Mouse (Mus musculus): ENCODE results near the gene Adcy4. TPM values are rescaled to one million over a fixed set of nuclear protein-coding genes. Genes with fewer than 3 reads are reported as not detected.

Adcy4 gene
- polyA plus RNA-seq, 1 experiment from 2014 or later: 5.0 TPM

- H3K4me1 ChIP-seq (ENCODE audit: control insufficient read depth, insufficient read depth, low read length): peaks cover 32% of the 10 kb centered on the region
- H3K9ac ChIP-seq (ENCODE audit: low read depth, low read length): no peak overlapping the region
- H3K27ac ChIP-seq (ENCODE audit: low read length): no peak overlapping the region
- H3K36me3 ChIP-seq (ENCODE audit: control insufficient read depth, insufficient read depth, low read length): peaks cover 13% of the 10 kb centered on the region
- ATAC-seq: no peak
- no peaks in the 10 kb centered on the region for H3K9me3 ChIP-seq (replicated peaks; ENCODE audit: control insufficient read depth, low read length, poor library complexity, severe bottlenecking)
- no peak overlapping the region for H3K4me3 ChIP-seq (ENCODE audit: low read depth, low read length)
- WGBS: 93% methylated on average over 10 of the region's 10 CpGs
- peak overlapping the region; percentile 75; the same call in 1 of the 2 replicates for H3K4me2 ChIP-seq (ENCODE audit: low read length)
- H3K27me3 ChIP-seq (ENCODE audit: control insufficient read depth, insufficient read depth, low read depth, low read length): no peaks in the 10 kb centered on the region
These were observed 36.6 kb downstream of the Adcy4 start for GRCm38 (mm10) chr14:55747051-55747847.

- under 1% methylated on average over 31 of the region's 31 CpGs for WGBS
- H3K27ac ChIP-seq (ENCODE audit: low read length): no peak overlapping the region
- peaks cover 7% of the 10 kb centered on the region for H3K36me3 ChIP-seq (ENCODE audit: control insufficient read depth, insufficient read depth, low read length)
- peak overlapping the region; percentile 75 for H3K4me2 ChIP-seq (ENCODE audit: low read length)
- ATAC-seq: peak; percentile 10; the same call in 1 of the 2 replicates
- no peaks in the 10 kb centered on the region for H3K9me3 ChIP-seq (replicated peaks; ENCODE audit: control insufficient read depth, low read length, poor library complexity, severe bottlenecking)
- peak overlapping the region; percentile 78 for H3K4me3 ChIP-seq (ENCODE audit: low read depth, low read length)
- H3K4me1 ChIP-seq (ENCODE audit: control insufficient read depth, insufficient read depth, low read length): peaks cover 32% of the 10 kb centered on the region
- no peaks in the 10 kb centered on the region for H3K27me3 ChIP-seq (ENCODE audit: control insufficient read depth, insufficient read depth, low read depth, low read length)
- peak overlapping the region; percentile 77 for H3K9ac ChIP-seq (ENCODE audit: low read depth, low read length)
These were observed 38.0 kb downstream of the Adcy4 start for GRCm38 (mm10) chr14:55745861-55746237.

- Histone ChIP-seq H3K4me2 (ENCODE audit: low read length) (peak within 1 kb of the TSS; percentile 75), H3K4me3 (ENCODE audit: low read depth, low read length) (peak within 1 kb of the TSS; percentile 78), H3K9me3 (replicated peaks; ENCODE audit: control insufficient read depth, low read length, poor library complexity, severe bottlenecking) (no peaks in the 10 kb centered on the region), H3K9ac (ENCODE audit: low read depth, low read length) (peak within 1 kb of the TSS; percentile 77), H3K4me1 (ENCODE audit: control insufficient read depth, insufficient read depth, low read length) (peaks cover 32% of the 10 kb centered on the region), H3K27me3 (ENCODE audit: control insufficient read depth, insufficient read depth, low read depth, low read length) (no peaks in the 10 kb centered on the region), H3K36me3 (ENCODE audit: control insufficient read depth, insufficient read depth, low read length) (peaks cover 6% of the 10 kb centered on the region), H3K27ac (ENCODE audit: low read length) (no peak within 1 kb of the TSS)
- ATAC-seq: peak; percentile 82
- 2% methylated on average over 47 of the region's 48 CpGs for WGBS
These were observed 38.6 kb downstream of the Adcy4 start, which contains the start of the genes Dhrs1 and Nop9 for GRCm38 (mm10) chr14:55745180-55745860. Gene Dhrs1, minus strand, starts transcription at chr14:55745690. Gene Nop9, plus strand, starts transcription at chr14:55745693.

- peaks cover 8% of the 10 kb centered on the region; the same call in 1 of the 2 replicates for H3K36me3 ChIP-seq (ENCODE audit: control insufficient read depth, insufficient read depth, low read length)
- H3K9me3 ChIP-seq (replicated peaks; ENCODE audit: control insufficient read depth, low read length, poor library complexity, severe bottlenecking): no peaks in the 10 kb centered on the region
- H3K4me3 ChIP-seq (ENCODE audit: low read depth, low read length): no peak overlapping the region
- ATAC-seq: peak; percentile 66
- 0 out of 2 replicates have a peak overlapping the region, but pooled peaks have one; percentile 25 for H3K9ac ChIP-seq (ENCODE audit: low read depth, low read length)
- H3K27ac ChIP-seq (ENCODE audit: low read length): no peak overlapping the region
- 22% methylated on average over 10 of the region's 10 CpGs for WGBS
- no peaks in the 10 kb centered on the region for H3K27me3 ChIP-seq (ENCODE audit: control insufficient read depth, insufficient read depth, low read depth, low read length)
- peaks cover 32% of the 10 kb centered on the region for H3K4me1 ChIP-seq (ENCODE audit: control insufficient read depth, insufficient read depth, low read length)
- H3K4me2 ChIP-seq (ENCODE audit: low read length): peak overlapping the region; percentile 75
These were observed 40.2 kb downstream of the Adcy4 start for GRCm38 (mm10) chr14:55743711-55744110.

GRCm38 (mm10) chr14:55737086-55737687 lies 46.7 kb downstream of the Adcy4 start:
- Histone ChIP-seq H3K4me3 (ENCODE audit: low read depth, low read length) (no peak overlapping the region), H3K27ac (ENCODE audit: low read length) (no peak overlapping the region), H3K27me3 (ENCODE audit: control insufficient read depth, insufficient read depth, low read depth, low read length) (no peaks in the 10 kb centered on the region), H3K9me3 (replicated peaks; ENCODE audit: control insufficient read depth, low read length, poor library complexity, severe bottlenecking) (no peaks in the 10 kb centered on the region), H3K4me2 (ENCODE audit: low read length) (no peak overlapping the region), H3K4me1 (ENCODE audit: control insufficient read depth, insufficient read depth, low read length) (no peaks in the 10 kb centered on the region), H3K9ac (ENCODE audit: low read depth, low read length) (no peak overlapping the region), H3K36me3 (ENCODE audit: control insufficient read depth, insufficient read depth, low read length) (peaks cover 15% of the 10 kb centered on the region; the same call in 1 of the 2 replicates)
- no peak for ATAC-seq
- WGBS: 88% methylated on average over 9 of the region's 9 CpGs

- H3K9ac ChIP-seq (ENCODE audit: low read depth, low read length): no peak overlapping the region
- H3K27me3 ChIP-seq (ENCODE audit: control insufficient read depth, insufficient read depth, low read depth, low read length): no peaks in the 10 kb centered on the region
- H3K4me2 ChIP-seq (ENCODE audit: low read length): no peak overlapping the region
- H3K27ac ChIP-seq (ENCODE audit: low read length): no peak overlapping the region
- no peak overlapping the region for H3K4me3 ChIP-seq (ENCODE audit: low read depth, low read length)
- no peaks in the 10 kb centered on the region for H3K9me3 ChIP-seq (replicated peaks; ENCODE audit: control insufficient read depth, low read length, poor library complexity, severe bottlenecking)
- no peaks in the 10 kb centered on the region for H3K4me1 ChIP-seq (ENCODE audit: control insufficient read depth, insufficient read depth, low read length)
- 86% methylated on average over 4 of the region's 4 CpGs for WGBS
- no peak for ATAC-seq
- H3K36me3 ChIP-seq (ENCODE audit: control insufficient read depth, insufficient read depth, low read length): peaks cover 15% of the 10 kb centered on the region; the same call in 1 of the 2 replicates
These were observed 48.1 kb downstream of the Adcy4 start for GRCm38 (mm10) chr14:55735758-55736157.

GRCm38 (mm10) chr14:55735334-55735733 lies 48.6 kb downstream of the Adcy4 start:
- no peak overlapping the region for H3K4me2 ChIP-seq (ENCODE audit: low read length)
- H3K27ac ChIP-seq (ENCODE audit: low read length): no peak overlapping the region
- no peaks in the 10 kb centered on the region for H3K27me3 ChIP-seq (ENCODE audit: control insufficient read depth, insufficient read depth, low read depth, low read length)
- no peak for ATAC-seq
- H3K4me1 ChIP-seq (ENCODE audit: control insufficient read depth, insufficient read depth, low read length): no peaks in the 10 kb centered on the region
- no peak overlapping the region for H3K4me3 ChIP-seq (ENCODE audit: low read depth, low read length)
- peaks cover 15% of the 10 kb centered on the region; the same call in 1 of the 2 replicates for H3K36me3 ChIP-seq (ENCODE audit: control insufficient read depth, insufficient read depth, low read length)
- no peaks in the 10 kb centered on the region for H3K9me3 ChIP-seq (replicated peaks; ENCODE audit: control insufficient read depth, low read length, poor library complexity, severe bottlenecking)
- H3K9ac ChIP-seq (ENCODE audit: low read depth, low read length): no peak overlapping the region
- 69% methylated on average over 3 of the region's 3 CpGs for WGBS

- Histone ChIP-seq H3K4me3 (ENCODE audit: low read depth, low read length) (no peak overlapping the region), H3K4me2 (ENCODE audit: low read length) (no peak overlapping the region), H3K4me1 (ENCODE audit: control insufficient read depth, insufficient read depth, low read length) (no peaks in the 10 kb centered on the region), H3K27me3 (ENCODE audit: control insufficient read depth, insufficient read depth, low read depth, low read length) (no peaks in the 10 kb centered on the region), H3K36me3 (ENCODE audit: control insufficient read depth, insufficient read depth, low read length) (peaks cover 11% of the 10 kb centered on the region; the same call in 1 of the 2 replicates), H3K9me3 (replicated peaks; ENCODE audit: control insufficient read depth, low read length, poor library complexity, severe bottlenecking) (no peaks in the 10 kb centered on the region), H3K27ac (ENCODE audit: low read length) (no peak overlapping the region), H3K9ac (ENCODE audit: low read depth, low read length) (no peak overlapping the region)
- ATAC-seq: no peak
- 75% methylated on average over 7 of the region's 7 CpGs for WGBS
These were observed 49.0 kb downstream of the Adcy4 start for GRCm38 (mm10) chr14:55734869-55735268.

Data from midbrain, embryonic 16.5 days (tissue).